In genomic region chr4:139130701-139131549, GRCm38 (mm10) we compare ENCODE assay signal across 7 mouse cellular contexts. TPM values are rescaled to one million over a fixed set of nuclear protein-coding genes. Genes with fewer than 3 reads are reported as not detected.
DNase-seq lines count a peak whose midpoint lies in the region; ATAC-seq lines count a peak whose summit lies in the region.

Gene Minos1, minus strand, starts transcription at chr4:139131113.

- peak; percentile 93 for ATAC-seq in embryonic facial prominence, embryonic 11.5 days (replicated peaks; ENCODE audit: insufficient number of reproducible peaks, low FRiP score, low TSS enrichment, low read depth)
- ATAC-seq in granulocyte monocyte progenitor cell, adult 5-6 weeks (replicated peaks; ENCODE audit: poor library complexity, severe bottlenecking): peak; percentile 92
- peak; percentile 98 for ATAC-seq in midbrain, embryonic 13.5 days

- H3K4me1 ChIP-seq in embryonic facial prominence, embryonic 11.5 days (ENCODE audit: control insufficient read depth, insufficient read depth, low read length): peaks cover 2% of the 10 kb centered on the region; the same call in 1 of the 2 replicates
- peaks cover 18% of the 10 kb centered on the region for H3K4me1 ChIP-seq in limb, embryonic 10.5 days
- peaks cover 26% of the 10 kb centered on the region for H3K4me1 ChIP-seq in midbrain, embryonic 13.5 days (replicated peaks)

- H3K4me2 ChIP-seq in embryonic facial prominence, embryonic 11.5 days (ENCODE audit: low read depth, low read length): peak within 1 kb of the TSS; percentile 64
- H3K4me2 ChIP-seq in midbrain, embryonic 13.5 days (replicated peaks): peak within 1 kb of the TSS; percentile 97

- peak; percentile 99 for DNase-seq in adrenal gland, postnatal 14 days
- peak; percentile 99 for DNase-seq in embryonic facial prominence, embryonic 11.5 days (ENCODE audit: low spot score)
- peak; percentile 98 for DNase-seq in kidney, adult 11 months
- peak; percentile 98 for DNase-seq in limb, embryonic 10.5 days (ENCODE audit: low spot score)
- peak; percentile 95 for DNase-seq in spleen, adult 12 weeks (ENCODE audit: low spot score)

- no peaks in the 10 kb centered on the region for H3K27me3 ChIP-seq in embryonic facial prominence, embryonic 11.5 days (ENCODE audit: control insufficient read depth, insufficient read depth, low read length)
- H3K27me3 ChIP-seq in limb, embryonic 10.5 days (ENCODE audit: low read depth, poor library complexity, severe bottlenecking): no peaks in the 10 kb centered on the region
- H3K27me3 ChIP-seq in midbrain, embryonic 13.5 days: no peaks in the 10 kb centered on the region

- H3K9ac ChIP-seq in embryonic facial prominence, embryonic 11.5 days (replicated peaks; ENCODE audit: low read length): peak within 1 kb of the TSS; percentile 77
- peak within 1 kb of the TSS; percentile 94 for H3K9ac ChIP-seq in midbrain, embryonic 13.5 days (replicated peaks)

- peak within 1 kb of the TSS; percentile 77 for H3K4me3 ChIP-seq in embryonic facial prominence, embryonic 11.5 days (ENCODE audit: low read depth, low read length)
- H3K4me3 ChIP-seq in limb, embryonic 10.5 days: peak within 1 kb of the TSS; percentile 98
- H3K4me3 ChIP-seq in midbrain, embryonic 13.5 days (replicated peaks): peak within 1 kb of the TSS; percentile 83

- no peaks in the 10 kb centered on the region for H3K36me3 ChIP-seq in embryonic facial prominence, embryonic 11.5 days (replicated peaks; ENCODE audit: control insufficient read depth, insufficient read depth, low read depth, low read length)
- peaks cover 7% of the 10 kb centered on the region for H3K36me3 ChIP-seq in limb, embryonic 10.5 days
- 0 out of 2 replicates have a peak, but pooled peaks cover 4% of the 10 kb centered on the region for H3K36me3 ChIP-seq in midbrain, embryonic 13.5 days

- under 1% methylated on average over 63 of the region's 63 CpGs for WGBS in embryonic facial prominence, embryonic 11.5 days
- WGBS in limb, embryonic 10.5 days: under 1% methylated on average over 63 of the region's 63 CpGs
- WGBS in midbrain, embryonic 13.5 days: under 1% methylated on average over 63 of the region's 63 CpGs

- peak within 1 kb of the TSS; percentile 61 for H3K27ac ChIP-seq in embryonic facial prominence, embryonic 11.5 days (replicated peaks; ENCODE audit: low read depth, low read length)
- peak within 1 kb of the TSS; percentile 89 for H3K27ac ChIP-seq in limb, embryonic 10.5 days
- H3K27ac ChIP-seq in midbrain, embryonic 13.5 days: peak within 1 kb of the TSS; percentile 87

- H3K9me3 ChIP-seq in embryonic facial prominence, embryonic 11.5 days (replicated peaks; ENCODE audit: control insufficient read depth, low read length): no peaks in the 10 kb centered on the region
- H3K9me3 ChIP-seq in limb, embryonic 10.5 days (replicated peaks): no peaks in the 10 kb centered on the region
- H3K9me3 ChIP-seq in midbrain, embryonic 13.5 days: no peaks in the 10 kb centered on the region

RNA-seq across cellular contexts. Expression of gene Minos1, which starts in this region (rescaled TPM):
- 480 and 499 TPM in 2 replicates for total RNA-seq in adrenal gland, postnatal 14 days (2021)
- polyA plus RNA-seq in embryonic facial prominence, embryonic 11.5 days (2014; fragmentation: Nextera tagmentation; extraction: Ambion mirVana): 492 and 522 TPM in 2 replicates
- 530 and 613 TPM in 2 replicates for total RNA-seq in granulocyte monocyte progenitor cell, adult 5-6 weeks (2014; fragmentation: Nextera tagmentation)
- 186 and 246 TPM in 2 replicates for total RNA-seq in granulocyte monocyte progenitor cell, adult 5-6 weeks (2017)
- polyA plus RNA-seq in limb, embryonic 10.5 days (2016; fragmentation: Nextera tagmentation; extraction: Ambion mirVana): 393 and 402 TPM in 2 replicates
- polyA plus RNA-seq in midbrain, embryonic 13.5 days (2015; fragmentation: Nextera tagmentation; extraction: Ambion mirVana): 414 and 419 TPM in 2 replicates

Comparison
In these comparisons a context has a peak if more than half of its experiments do, and no peak if none do; other contexts are left out.
1. Peak in every context shown above with its lines: DNase-seq, ATAC-seq, H3K4me3 ChIP-seq and H3K27ac ChIP-seq.